In genomic region chr1:172510421-172510972, GRCm38 (mm10) we compare ENCODE assay signal across 13 mouse cellular contexts. TPM values are rescaled to one million over a fixed set of nuclear protein-coding genes. Genes with fewer than 3 reads are reported as not detected.
DNase-seq lines count a peak whose midpoint lies in the region; ATAC-seq and TF ChIP-seq lines count a peak whose summit lies in the region.
"Had no signal": no experiment of that assay in that cellular context is flagged by ENCODE, and none has a peak within 500 bp of the region (broad histone marks: within the 10 kb centered on the region; RNA-seq: fewer than 3 reads in every experiment).

No protein-coding gene starts in this region.

- intact Hi-C loops in heart, postnatal 10 days (cut with DNase I) = no loop called here
- intact Hi-C loops in left cerebral cortex, postnatal 25 days (cut with DNase I) = no loop called here

- no peak for TF ChIP-seq POLR2A in myocyte (IDR thresholded peaks at IDR 0.05; ENCODE audit: insufficient read length, low read depth)
- no peak for TF ChIP-seq POLR2A in cerebellum, adult 2 months (IDR thresholded peaks at IDR 0.05; ENCODE audit: borderline replicate concordance, insufficient read depth, low read length)

- no peaks in the 10 kb centered on the region for H3K9me3 ChIP-seq in heart, embryonic 16.5 days (replicated peaks; ENCODE audit: control insufficient read depth, low read length)
- no peaks in the 10 kb centered on the region for H3K9me3 ChIP-seq in hindbrain, postnatal 0 days (ENCODE audit: low read length)
- H3K9me3 ChIP-seq: midbrain, embryonic 10.5 days had no signal

- no peak for ATAC-seq in heart, embryonic 16.5 days (replicated peaks; ENCODE audit: extremely low read depth, insufficient read depth, low FRiP score)
- ATAC-seq in hindbrain, postnatal 0 days = 0 out of 2 replicates have a peak, but pooled peaks have one; percentile 8

- no peaks in the 10 kb centered on the region for H3K79me2 ChIP-seq in myocyte (ENCODE audit: control insufficient read depth, insufficient read depth)

- TF ChIP-seq CTCF in hindbrain, postnatal 0 days (IDR thresholded peaks at IDR 0.05; ENCODE audit: low read depth) = no peak
- TF ChIP-seq CTCF in cerebellum, adult 2 months (IDR thresholded peaks at IDR 0.05; ENCODE audit: borderline replicate concordance, insufficient read depth, low read depth, low read length) = no peak

- no peak overlapping the region for H3K9ac ChIP-seq in heart, embryonic 16.5 days (ENCODE audit: low read length)
- H3K9ac ChIP-seq in hindbrain, postnatal 0 days (replicated peaks; ENCODE audit: low read length) = no peak overlapping the region

- H3K27me3 ChIP-seq in heart, embryonic 16.5 days (ENCODE audit: control insufficient read depth, insufficient read depth, low read length) = no peaks in the 10 kb centered on the region
- H3K27me3 ChIP-seq in hindbrain, postnatal 0 days (ENCODE audit: insufficient read depth, low read length) = no peaks in the 10 kb centered on the region
- no peaks in the 10 kb centered on the region for H3K27me3 ChIP-seq in myocyte (ENCODE audit: control insufficient read depth, insufficient read depth, insufficient read length)
- H3K27me3 ChIP-seq in cerebellum, adult 2 months (ENCODE audit: control insufficient read depth, insufficient read depth, low read length) = no peaks in the 10 kb centered on the region
- H3K27me3 ChIP-seq: CH12.LX had no signal

- peaks cover 26% of the 10 kb centered on the region for H3K36me3 ChIP-seq in heart, embryonic 16.5 days (ENCODE audit: control insufficient read depth, insufficient read depth)
- no peaks in the 10 kb centered on the region; the same call in 1 of the 2 replicates for H3K36me3 ChIP-seq in hindbrain, postnatal 0 days (ENCODE audit: insufficient read depth, low read length)
- H3K36me3 ChIP-seq in myocyte (ENCODE audit: control insufficient read depth, insufficient read depth) = peaks cover 25% of the 10 kb centered on the region

- peaks cover 27% of the 10 kb centered on the region for H3K4me1 ChIP-seq in heart, embryonic 16.5 days (ENCODE audit: control insufficient read depth, insufficient read depth, low read length)
- H3K4me1 ChIP-seq in hindbrain, postnatal 0 days (ENCODE audit: insufficient read depth, low read length) = no peaks in the 10 kb centered on the region; the same call in none of the 2 replicates
- peaks cover 4% of the 10 kb centered on the region; the same call in 1 of the 2 replicates for H3K4me1 ChIP-seq in cerebellum, adult 2 months (ENCODE audit: control insufficient read depth, insufficient read depth, low read length)

- no peak overlapping the region for H3K4me2 ChIP-seq in heart, embryonic 16.5 days (ENCODE audit: low read depth, low read length)
- no peak overlapping the region for H3K4me2 ChIP-seq in hindbrain, postnatal 0 days (ENCODE audit: low read depth, low read length)
- no peak overlapping the region for H3K4me2 ChIP-seq in myocyte (ENCODE audit: low read depth)

- H3K4me3 ChIP-seq in heart, embryonic 16.5 days (ENCODE audit: low read length) = no peak overlapping the region
- no peak overlapping the region for H3K4me3 ChIP-seq in hindbrain, postnatal 0 days (ENCODE audit: low read length)
- no peak overlapping the region for H3K4me3 ChIP-seq in myocyte
- H3K4me3 ChIP-seq in cerebellum, adult 2 months (replicated peaks; ENCODE audit: insufficient read depth, low read depth, low read length) = no peak overlapping the region
- H3K4me3 ChIP-seq: midbrain, embryonic 10.5 days had no signal

- WGBS in heart, embryonic 16.5 days = 41% methylated on average over 13 of the region's 13 CpGs
- 30% methylated on average over 13 of the region's 13 CpGs for WGBS in hindbrain, postnatal 0 days
- 42% methylated on average over 13 of the region's 13 CpGs for WGBS in cerebellum, adult 2 months

- 0 out of 2 replicates have a peak overlapping the region, but pooled peaks have one; percentile 29 for H3K27ac ChIP-seq in heart, embryonic 16.5 days (ENCODE audit: low read length)
- H3K27ac ChIP-seq in hindbrain, postnatal 0 days = no peak overlapping the region
- H3K27ac ChIP-seq in cerebellum, adult 2 months (ENCODE audit: insufficient read depth, low read length) = no peak overlapping the region
- H3K27ac ChIP-seq: midbrain, embryonic 10.5 days had no signal

- H3ac ChIP-seq in myocyte (ENCODE audit: control insufficient read depth, insufficient read length) = no peak overlapping the region

- no peak for DNase-seq in heart, postnatal 10 days
- no peak for DNase-seq in hindbrain, postnatal 0 days (ENCODE audit: low spot score)
- DNase-seq in kidney, postnatal 4 days = peak; percentile 55 to 73
- no peak for DNase-seq in left cerebral cortex, postnatal 25 days (ENCODE audit: low spot score in 2 of 2)
- DNase-seq in adrenal gland, adult 2 months = no peak
- no peak for DNase-seq in cerebellum, adult 2 months
- DNase-seq: adrenal gland, postnatal 10 days; gastrocnemius, postnatal 25 days had no signal

TF ChIP-seq in myocyte, 11 proteins besides CTCF, POLR2A, EP300 and RAD21:
- no peak for TF ChIP-seq MYOD1 (IDR thresholded peaks at IDR 0.05; ENCODE audit: control insufficient read depth in 1 of 3, insufficient read length in 2 of 3, low read depth in 2 of 3)
- TF ChIP-seq TCF12 (IDR thresholded peaks at IDR 0.05; ENCODE audit: insufficient read depth, poor library complexity, severe bottlenecking) = no peak
- TF ChIP-seq MAX (IDR thresholded peaks at IDR 0.05; ENCODE audit: low read depth) = no peak
- TF ChIP-seq E2F4 (IDR thresholded peaks at IDR 0.05; ENCODE audit: insufficient read depth) = no peak
- TF ChIP-seq POLR2AphosphoS2 (IDR thresholded peaks at IDR 0.05; ENCODE audit: insufficient read length, low read depth) = peak; percentile 13
- TF ChIP-seq USF1 (IDR thresholded peaks at IDR 0.05; ENCODE audit: low read depth) = no peak

RNA-seq across cellular contexts. Expression of gene Cfap45, which starts 10.1 kb away (rescaled TPM):
- 3.0 and 3.2 TPM in 2 replicates for polyA plus RNA-seq in heart, embryonic 16.5 days (2015; fragmentation: Nextera tagmentation; extraction: Ambion mirVana)
- total RNA-seq in heart, postnatal 10 days (2021) = 1 to 10 TPM; 1.8 to 2.8 TPM
- total RNA-seq in hindbrain, postnatal 0 days (2014; rRNA removed) = 1.0 and 1.2 TPM in 2 replicates
- polyA plus RNA-seq in hindbrain, postnatal 0 days (2015; fragmentation: Nextera tagmentation; extraction: Ambion mirVana) = 3.7 and 4.5 TPM in 2 replicates
- not detected for polyA plus RNA-seq in myocyte (2012; fragmentation: generic; extraction: Trizol)
- 1 to 10 TPM; 3.7 to 4.5 TPM for total RNA-seq in left cerebral cortex, postnatal 25 days (2021)
- total RNA-seq in adrenal gland, adult 2 months (2021) = under 1 TPM; 0.31 to 0.37 TPM
- 0.15 TPM in 1 of 2 replicates, not detected in the other for polyA plus RNA-seq in adrenal gland, adult 2 months (2012; rRNA removed)
- polyA plus RNA-seq in cerebellum, adult 2 months (2012; rRNA removed) = 1.00 and 1.0 TPM in 2 replicates
- total RNA-seq: CH12.LX; gastrocnemius, postnatal 25 days had no signal

RNA-seq across cellular contexts. Expression of gene Tagln2, which starts 10.7 kb away (rescaled TPM):
- polyA plus RNA-seq in heart, embryonic 16.5 days (2015; fragmentation: Nextera tagmentation; extraction: Ambion mirVana) = 323 and 328 TPM in 2 replicates
- 100 to 1,000 TPM; 173 to 178 TPM for total RNA-seq in heart, postnatal 10 days (2021)
- total RNA-seq in hindbrain, postnatal 0 days (2014; rRNA removed) = 45.1 and 70.2 TPM in 2 replicates
- 59.2 and 61.6 TPM in 2 replicates for polyA plus RNA-seq in hindbrain, postnatal 0 days (2015; fragmentation: Nextera tagmentation; extraction: Ambion mirVana)
- polyA plus RNA-seq in myocyte (2012; fragmentation: generic; extraction: Trizol) = 393 TPM
- 10 to 100 TPM in 1 of 2 experiments, 1 to 10 TPM in 1; 10.0 to 10.8 TPM for total RNA-seq in left cerebral cortex, postnatal 25 days (2021)
- 100 to 1,000 TPM in 1 of 2 experiments, 10 to 100 TPM in 1; 60.9 to 108 TPM for total RNA-seq in adrenal gland, adult 2 months (2021)
- 89.5 and 121 TPM in 2 replicates for polyA plus RNA-seq in adrenal gland, adult 2 months (2012; rRNA removed)
- polyA plus RNA-seq in cerebellum, adult 2 months (2012; rRNA removed) = 12.9 and 13.0 TPM in 2 replicates

RNA-seq across cellular contexts. Expression of gene Igsf9, which starts 28.9 kb away (rescaled TPM):
- polyA plus RNA-seq in heart, embryonic 16.5 days (2015; fragmentation: Nextera tagmentation; extraction: Ambion mirVana) = 3.3 and 4.8 TPM in 2 replicates
- total RNA-seq in heart, postnatal 10 days (2021) = 1 to 10 TPM; 1.0 to 1.4 TPM
- 17.9 and 33.0 TPM in 2 replicates for total RNA-seq in hindbrain, postnatal 0 days (2014; rRNA removed)
- 10.5 and 13.5 TPM in 2 replicates for polyA plus RNA-seq in hindbrain, postnatal 0 days (2015; fragmentation: Nextera tagmentation; extraction: Ambion mirVana)
- polyA plus RNA-seq in myocyte (2012; fragmentation: generic; extraction: Trizol) = 0.77 TPM
- total RNA-seq in left cerebral cortex, postnatal 25 days (2021) = 10 to 100 TPM in 1 of 2 experiments, 1 to 10 TPM in 1; 8.7 to 11.1 TPM
- total RNA-seq in adrenal gland, adult 2 months (2021) = 1 to 10 TPM in 1 of 2 experiments, under 1 TPM in 1; 0.78 to 3.8 TPM
- 7.4 and 7.9 TPM in 2 replicates for polyA plus RNA-seq in adrenal gland, adult 2 months (2012; rRNA removed)
- 1.9 and 2.2 TPM in 2 replicates for polyA plus RNA-seq in cerebellum, adult 2 months (2012; rRNA removed)

RNA-seq across cellular contexts. Expression of gene Slamf9, which starts 35.3 kb away (rescaled TPM):
- 0.77 and 0.95 TPM in 2 replicates for polyA plus RNA-seq in heart, embryonic 16.5 days (2015; fragmentation: Nextera tagmentation; extraction: Ambion mirVana)
- 1 to 10 TPM; 1.3 to 1.4 TPM for total RNA-seq in heart, postnatal 10 days (2021)
- total RNA-seq in hindbrain, postnatal 0 days (2014; rRNA removed) = not detected in 2 replicates
- 0.39 and 0.49 TPM in 2 replicates for polyA plus RNA-seq in hindbrain, postnatal 0 days (2015; fragmentation: Nextera tagmentation; extraction: Ambion mirVana)
- 4.7 TPM for polyA plus RNA-seq in myocyte (2012; fragmentation: generic; extraction: Trizol)
- total RNA-seq in left cerebral cortex, postnatal 25 days (2021) = under 1 TPM; 0.41 to 0.46 TPM
- 1 to 10 TPM; 3.2 to 7.9 TPM for total RNA-seq in adrenal gland, adult 2 months (2021)
- polyA plus RNA-seq in adrenal gland, adult 2 months (2012; rRNA removed) = 4.5 and 4.9 TPM in 2 replicates
- 0.74 and 0.87 TPM in 2 replicates for polyA plus RNA-seq in cerebellum, adult 2 months (2012; rRNA removed)
- total RNA-seq: common myeloid progenitor, adult 5-6 weeks had no signal

RNA-seq across cellular contexts. Expression of gene Vsig8, which starts 45.2 kb away (rescaled TPM):
- polyA plus RNA-seq in heart, embryonic 16.5 days (2015; fragmentation: Nextera tagmentation; extraction: Ambion mirVana) = 0.32 and 0.55 TPM in 2 replicates
- total RNA-seq in heart, postnatal 10 days (2021) = under 1 TPM in 1 of 2 experiments, not detected in 1; 0.24 TPM
- 1.9 and 2.9 TPM in 2 replicates for total RNA-seq in hindbrain, postnatal 0 days (2014; rRNA removed)
- 1.9 and 2.0 TPM in 2 replicates for polyA plus RNA-seq in hindbrain, postnatal 0 days (2015; fragmentation: Nextera tagmentation; extraction: Ambion mirVana)
- polyA plus RNA-seq in myocyte (2012; fragmentation: generic; extraction: Trizol) = not detected
- under 1 TPM; 0.32 to 0.37 TPM for total RNA-seq in left cerebral cortex, postnatal 25 days (2021)
- under 1 TPM; 0.24 to 0.61 TPM for total RNA-seq in adrenal gland, adult 2 months (2021)
- 1.6 and 2.1 TPM in 2 replicates for polyA plus RNA-seq in adrenal gland, adult 2 months (2012; rRNA removed)
- 0.46 and 0.65 TPM in 2 replicates for polyA plus RNA-seq in cerebellum, adult 2 months (2012; rRNA removed)
- total RNA-seq: common myeloid progenitor, adult 5-6 weeks; gastrocnemius, postnatal 25 days had no signal

Comparison
In these comparisons a context has a peak if more than half of its experiments do, and no peak if none do; other contexts are left out.
1. DNase-seq: peak in kidney, postnatal 4 days (2 of 2); none in heart, postnatal 10 days (0 of 2), hindbrain, postnatal 0 days (single experiment), left cerebral cortex, postnatal 25 days (0 of 2), adrenal gland, adult 2 months (single experiment) and cerebellum, adult 2 months (0 of 2).